Mouse (Mus musculus) heart, postnatal 10 days (tissue): ENCODE data around the gene Stk24. TPM values are rescaled to one million over a fixed set of nuclear protein-coding genes. Genes with fewer than 3 reads are reported as not detected.

ENCODE experiments used
- DNase-seq, 2 experiments: peaks; one replicate each; pipeline ENCODE4 v3.0.0; 2021
- intact Hi-C: fragments of 180-260 bp; cut with DNase I; formaldehyde crosslinking; loops from one replicate; pipeline ENCODE4 v1.15.1; 2025
- total RNA-seq, 2 experiments: library from RNA; stranded (reverse); gene quantifications; 2 replicates each; pipeline ENCODE4 v1.2.3; 2021

Stk24 gene
- total RNA-seq, 2 experiments from 2014 or later: 86.3 to 96.3 TPM

GRCm38 (mm10) chr14:121383801-121384200 lies 4.0 kb upstream of the Stk24 start:
- DNase-seq: no peak
- intact Hi-C loops: no loop called here

- intact Hi-C loops: loop anchor here (2.0 kb wide), 2 partner anchors 32 to 44 kb away; no protein-coding TSS in a partner anchor
- DNase-seq: peak; percentile 87 to 88
These were observed 540 bp downstream of the Stk24 start for GRCm38 (mm10) chr14:121379116-121379826.

GRCm38 (mm10) chr14:121378243-121379115 lies 1.3 kb downstream of the Stk24 start:
- intact Hi-C loops: loop anchor here (2.0 kb wide), 2 partner anchors 32 to 44 kb away; no protein-coding TSS in a partner anchor
- DNase-seq: peak; percentile 75 to 76

GRCm38 (mm10) chr14:121376566-121376965 lies 3.2 kb downstream of the Stk24 start:
- no peak for DNase-seq
- intact Hi-C loops: no loop called here

GRCm38 (mm10) chr14:121373901-121374300 lies 5.9 kb downstream of the Stk24 start:
- no peak for DNase-seq
- intact Hi-C loops: no loop called here

GRCm38 (mm10) chr14:121373020-121373419 lies 6.8 kb downstream of the Stk24 start:
- intact Hi-C loops: no loop called here
- no peak for DNase-seq

GRCm38 (mm10) chr14:121371911-121372820 lies 7.6 kb downstream of the Stk24 start:
- intact Hi-C loops: no loop called here
- no peak for DNase-seq

- intact Hi-C loops: no loop called here
- no peak for DNase-seq
These were observed 10.4 kb downstream of the Stk24 start for GRCm38 (mm10) chr14:121369385-121369784.

- DNase-seq: no peak
- intact Hi-C loops: no loop called here
These were observed 11.6 kb downstream of the Stk24 start for GRCm38 (mm10) chr14:121368108-121368705.

GRCm38 (mm10) chr14:121365991-121366728 lies 13.7 kb downstream of the Stk24 start:
- intact Hi-C loops: no loop called here
- no peak for DNase-seq

GRCm38 (mm10) chr14:121365390-121365789 lies 14.4 kb downstream of the Stk24 start:
- DNase-seq: peak; percentile 71 to 80
- intact Hi-C loops: no loop called here

GRCm38 (mm10) chr14:121364282-121364681 lies 15.5 kb downstream of the Stk24 start:
- intact Hi-C loops: no loop called here
- DNase-seq: no peak

- DNase-seq: peak; percentile 92 to 93
- intact Hi-C loops: no loop called here
These were observed 18.3 kb downstream of the Stk24 start for GRCm38 (mm10) chr14:121361319-121362114.

GRCm38 (mm10) chr14:121359850-121360249 lies 20.0 kb downstream of the Stk24 start:
- intact Hi-C loops: no loop called here
- no peak for DNase-seq

GRCm38 (mm10) chr14:121359015-121359414 lies 20.8 kb downstream of the Stk24 start:
- no peak for DNase-seq
- intact Hi-C loops: no loop called here

GRCm38 (mm10) chr14:121358327-121358726 lies 21.5 kb downstream of the Stk24 start:
- intact Hi-C loops: no loop called here
- DNase-seq: no peak

- intact Hi-C loops: no loop called here
- no peak for DNase-seq
These were observed 23.4 kb downstream of the Stk24 start for GRCm38 (mm10) chr14:121356336-121356862.

- intact Hi-C loops: no loop called here
- no peak for DNase-seq
These were observed 24.1 kb downstream of the Stk24 start for GRCm38 (mm10) chr14:121355732-121356131.
